Mouse (Mus musculus) cerebellum, adult 2 months (tissue): ENCODE data around the gene Mtmr14. TPM values are rescaled to one million over a fixed set of nuclear protein-coding genes. Genes with fewer than 3 reads are reported as not detected.

Experiments used
- DNase-seq, 2 experiments: peaks; one replicate each; pipeline ENCODE4 v3.0.0; 2021
- H3K27ac ChIP-seq: fragments of 200-500 bp; 2 replicates; pipeline ENCODE4 v1.5.1; 2012; ENCODE audit warnings: low read length, control low read depth, inconsistent platforms; ENCODE audit not compliant: insufficient read depth
- H3K27me3 ChIP-seq: fragments of 200-500 bp; 2 replicates; pipeline ENCODE4 v1.6.1; 2012; ENCODE audit warnings: inconsistent platforms, mild to moderate bottlenecking, low read length, moderate library complexity; ENCODE audit not compliant: control insufficient read depth, insufficient read depth
- H3K4me1 ChIP-seq: fragments of 200-500 bp; 2 replicates; pipeline ENCODE4 v1.6.1; 2011; ENCODE audit warnings: low read length; ENCODE audit not compliant: control insufficient read depth, insufficient read depth
- H3K4me3 ChIP-seq: fragments of 200-500 bp; replicated peaks from 2 replicates; pipeline ENCODE3; 2011; ENCODE audit warnings: mild to moderate bottlenecking, low read depth, low read length, control low read depth; ENCODE audit not compliant: insufficient read depth
- CTCF ChIP-seq: fragments of 200-500 bp; IDR thresholded peaks from 2 replicates; pipeline ENCODE4 v1.5.1; 2011; ENCODE audit warnings: low read depth, mild to moderate bottlenecking, control low read depth, low read length, moderate library complexity, borderline replicate concordance; ENCODE audit not compliant: insufficient read depth
- POLR2A ChIP-seq: fragments of 200-500 bp; IDR thresholded peaks from 2 replicates; pipeline ENCODE4 v1.6.1; 2011; ENCODE audit warnings: low read length, control low read depth, borderline replicate concordance; ENCODE audit not compliant: insufficient read depth
- WGBS: fragments of 180-500 bp; shearing (Covaris S2); methylation state at CpG from one replicate; pipeline ENCODE4 v1.1.7; 2018; 5-methylcytosine and 5-hydroxymethylcytosine counted together
- polyA plus RNA-seq: library from polyadenylated mRNA; depleted of rRNA; stranded (reverse); fragments of >200 nt; gene quantifications from 2 replicates; pipeline ENCODE4 v1.2.3, GENCODE M21; 2012

Gene Mtmr14
- polyA plus RNA-seq, 1 experiment = 24.2 TPM

- H3K4me3 ChIP-seq = no peak overlapping the region
- H3K27me3 ChIP-seq = no peaks in the 10 kb centered on the region
- no peaks in the 10 kb centered on the region for H3K4me1 ChIP-seq
- no peak overlapping the region for H3K27ac ChIP-seq
- no peak for DNase-seq
- TF ChIP-seq POLR2A (no peak), CTCF (no peak)
Observed at GRCm38 (mm10) chr6:113226705-113227104, 10.9 kb upstream of the Mtmr14 start.

- TF ChIP-seq POLR2A (no peak), CTCF (no peak)
- no peaks in the 10 kb centered on the region for H3K27me3 ChIP-seq
- no peak overlapping the region for H3K27ac ChIP-seq
- no peak overlapping the region for H3K4me3 ChIP-seq
- 62% methylated on average over 5 of the region's 5 CpGs for WGBS
- DNase-seq = no peak
- peaks cover 6% of the 10 kb centered on the region; the same call in 1 of the 2 replicates for H3K4me1 ChIP-seq
Observed at GRCm38 (mm10) chr6:113235141-113235540, 2.5 kb upstream of the Mtmr14 start.

DNA sequence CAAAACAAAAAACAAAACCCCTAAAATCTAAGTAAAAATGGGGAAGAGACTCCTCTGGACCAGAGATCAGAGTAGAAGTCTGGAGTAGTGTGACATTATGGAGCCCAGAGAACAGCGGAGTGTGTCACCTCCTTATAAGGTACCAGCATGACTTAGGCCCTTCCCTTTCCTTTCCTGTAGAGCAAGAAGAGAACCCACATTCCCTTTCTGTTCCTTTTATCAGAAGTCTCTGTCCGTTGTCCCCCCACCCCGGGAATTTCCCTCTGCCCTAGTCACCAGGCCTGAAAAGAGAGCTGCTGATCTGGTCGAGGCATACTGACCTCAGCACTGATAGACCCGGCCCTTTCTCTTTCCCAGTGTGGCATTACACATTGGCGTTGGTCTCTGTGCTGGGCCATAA, 799 bp downstream of the Mtmr14 start:
- WGBS = 32% methylated on average over 6 of the region's 6 CpGs
- no peaks in the 10 kb centered on the region for H3K27me3 ChIP-seq
- no peak for DNase-seq
- TF ChIP-seq CTCF = no peak
- TF ChIP-seq POLR2A = no peak
- H3K27ac ChIP-seq = no peak overlapping the region
- peaks cover 6% of the 10 kb centered on the region; the same call in 1 of the 2 replicates for H3K4me1 ChIP-seq
- peak overlapping the region; percentile 95 for H3K4me3 ChIP-seq

DNA sequence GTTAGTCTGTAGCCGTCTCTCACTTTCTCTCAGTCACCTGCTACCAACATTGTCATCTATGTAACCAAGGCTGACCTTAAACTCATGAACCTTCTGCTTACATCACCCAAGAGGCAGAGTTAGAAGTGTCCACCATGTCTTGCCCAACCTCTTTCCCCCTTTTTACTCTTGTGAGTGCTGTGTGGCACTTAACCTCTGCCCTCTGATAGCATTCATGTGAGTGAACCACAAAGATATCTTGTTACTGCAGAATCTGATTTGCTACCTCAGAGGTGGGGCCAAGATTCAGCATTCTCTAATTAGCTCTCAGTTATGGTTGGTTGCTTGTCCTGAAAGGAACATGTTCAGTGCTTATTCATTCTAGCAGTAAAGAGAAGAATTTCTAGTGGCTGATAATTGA, 5.1 kb downstream of the Mtmr14 start:
- Histone ChIP-seq H3K27me3 (no peaks in the 10 kb centered on the region), H3K4me1 (peaks cover 6% of the 10 kb centered on the region; the same call in 1 of the 2 replicates), H3K4me3 (no peak overlapping the region), H3K27ac (no peak overlapping the region)
- WGBS = 81% methylated on average over 1 of the region's 1 CpGs
- DNase-seq = no peak
- TF ChIP-seq POLR2A = no peak
- no peak for TF ChIP-seq CTCF

- Histone ChIP-seq H3K27ac (no peak overlapping the region), H3K4me3 (no peak overlapping the region), H3K4me1 (no peaks in the 10 kb centered on the region), H3K27me3 (no peaks in the 10 kb centered on the region)
- WGBS = 94% methylated on average over 2 of the region's 2 CpGs
- TF ChIP-seq CTCF (no peak), POLR2A (no peak)
- DNase-seq = no peak
Observed at GRCm38 (mm10) chr6:113245585-113245984, 7.9 kb downstream of the Mtmr14 start.

DNA sequence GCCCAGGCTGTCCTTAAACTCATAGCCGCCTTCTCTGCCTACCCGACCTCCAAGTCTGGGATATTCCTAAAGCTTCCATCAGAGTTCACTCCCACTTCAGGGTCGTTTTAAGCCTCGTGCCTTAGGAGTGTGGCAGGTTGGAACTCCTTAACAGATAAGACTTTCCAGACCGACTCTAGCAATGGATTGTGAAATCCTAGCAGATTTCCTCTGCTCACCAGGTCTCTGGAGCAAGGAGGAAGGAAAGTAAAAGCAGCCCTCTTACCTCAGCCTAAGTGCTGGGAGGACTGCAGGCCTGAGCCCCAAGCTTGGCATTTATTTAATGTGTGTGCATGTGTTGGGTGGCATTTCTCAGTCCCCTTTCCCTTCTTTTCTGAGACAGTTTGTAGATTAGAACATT, 13.1 kb downstream of the Mtmr14 start:
- WGBS = 88% methylated on average over 5 of the region's 5 CpGs
- no peaks in the 10 kb centered on the region for H3K27me3 ChIP-seq
- no peak overlapping the region for H3K27ac ChIP-seq
- TF ChIP-seq CTCF (no peak), POLR2A (no peak)
- H3K4me3 ChIP-seq = no peak overlapping the region
- H3K4me1 ChIP-seq = no peaks in the 10 kb centered on the region
- DNase-seq = no peak

GRCm38 (mm10) chr6:113251921-113252320, 14.3 kb downstream of the Mtmr14 start:
- Histone ChIP-seq H3K27ac (no peak overlapping the region), H3K4me3 (no peak overlapping the region), H3K27me3 (no peaks in the 10 kb centered on the region), H3K4me1 (no peaks in the 10 kb centered on the region)
- TF ChIP-seq CTCF (no peak), POLR2A (no peak)
- no peak for DNase-seq

- no peak overlapping the region for H3K27ac ChIP-seq
- H3K4me1 ChIP-seq = no peaks in the 10 kb centered on the region
- no peak overlapping the region for H3K4me3 ChIP-seq
- no peaks in the 10 kb centered on the region for H3K27me3 ChIP-seq
- no peak for TF ChIP-seq CTCF
- no peak for TF ChIP-seq POLR2A
- no peak for DNase-seq
Observed at GRCm38 (mm10) chr6:113254899-113255298, 17.3 kb downstream of the Mtmr14 start.
